Mouse (Mus musculus): Measurements from ENCODE around the gene Rab12.

GRCm38 (mm10) chr17:66471775-66472174 lies 47.8 kb downstream of the Rab12 start:
- TF ChIP-seq ZC3H11A (IDR thresholded peaks at IDR 0.05; ENCODE audit: borderline replicate concordance, low read depth, low read length) (no peak), MAFK (IDR thresholded peaks at IDR 0.05; ENCODE audit: insufficient read depth, low read depth, low read length) (no peak), ZNF384 (IDR thresholded peaks at IDR 0.05; ENCODE audit: low read depth, low read length) (no peak)
